Mouse (Mus musculus) kidney, postnatal 14 days (tissue): ENCODE measurements around the gene Ccdc6.

ENCODE experiments used
- DNase-seq: peaks from one replicate; pipeline ENCODE4 v3.0.0; 2022; ENCODE audit warnings: mixed read lengths

Gene Ccdc6

DNA sequence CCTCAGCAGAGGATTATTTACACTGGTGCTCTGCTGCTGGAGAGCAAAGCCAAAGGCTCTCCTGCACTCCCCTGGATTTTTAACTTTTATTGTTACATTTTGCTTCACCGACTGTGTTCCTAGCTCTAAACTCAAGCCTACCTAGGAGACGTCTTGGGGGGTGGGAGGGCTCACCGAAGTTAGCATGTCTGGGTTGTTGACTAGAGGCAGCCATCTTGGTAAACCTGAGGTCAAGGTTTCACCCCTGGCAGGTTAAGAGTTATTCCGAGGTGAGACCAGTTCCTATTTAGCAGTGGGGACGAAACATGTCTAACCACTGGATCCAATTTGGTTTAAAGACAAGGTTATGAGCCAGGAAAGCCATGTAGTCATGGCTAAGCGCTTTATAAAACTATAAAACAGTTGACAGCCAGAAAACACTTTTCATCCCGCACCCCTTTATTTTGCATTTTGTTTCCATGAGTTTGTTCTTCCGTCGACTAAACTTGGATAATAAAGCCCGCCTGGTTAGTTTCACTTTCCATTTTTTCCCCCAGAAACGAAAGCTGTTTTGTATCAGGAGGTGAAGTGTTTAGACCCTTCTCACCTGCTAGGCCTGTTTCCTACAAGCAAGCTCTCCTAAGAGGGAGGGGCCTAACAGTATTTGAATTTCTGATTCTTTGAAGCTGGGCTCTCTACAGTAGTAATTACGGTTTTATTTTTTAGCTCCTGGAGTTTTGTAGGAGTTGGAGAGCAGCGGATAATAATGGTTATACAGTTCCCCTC lies 1.2 kb upstream of the Ccdc6 start:
- no peak for DNase-seq

DNA sequence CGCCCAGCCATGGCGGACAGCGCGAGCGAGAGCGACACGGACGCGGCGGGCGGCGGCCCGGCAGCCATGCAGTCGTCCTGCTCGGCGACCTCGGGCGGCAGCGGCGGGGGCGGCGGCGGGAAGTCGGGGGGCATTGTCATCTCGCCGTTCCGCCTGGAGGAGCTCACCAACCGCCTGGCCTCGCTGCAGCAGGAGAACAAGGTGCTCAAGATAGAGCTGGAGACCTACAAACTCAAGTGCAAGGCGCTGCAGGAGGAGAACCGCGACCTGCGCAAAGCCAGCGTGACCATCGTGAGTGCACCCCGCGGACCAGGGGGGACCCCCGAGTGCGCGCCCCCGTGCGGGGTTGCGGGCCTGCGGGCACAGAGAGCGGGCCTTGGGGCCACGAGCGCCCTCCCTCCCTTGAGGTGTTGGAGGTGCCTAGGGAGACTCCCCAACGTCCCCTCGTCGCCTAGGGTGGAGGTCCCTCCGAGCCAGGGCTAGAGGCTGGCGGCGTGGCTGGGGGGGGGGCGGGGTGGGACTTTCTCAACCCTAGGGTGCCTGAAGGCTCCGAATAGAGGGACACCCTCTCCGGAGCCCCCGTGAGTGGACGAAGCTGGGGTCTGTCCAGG lies 475 bp downstream of the Ccdc6 start:
- DNase-seq: peak; percentile 54

DNA sequence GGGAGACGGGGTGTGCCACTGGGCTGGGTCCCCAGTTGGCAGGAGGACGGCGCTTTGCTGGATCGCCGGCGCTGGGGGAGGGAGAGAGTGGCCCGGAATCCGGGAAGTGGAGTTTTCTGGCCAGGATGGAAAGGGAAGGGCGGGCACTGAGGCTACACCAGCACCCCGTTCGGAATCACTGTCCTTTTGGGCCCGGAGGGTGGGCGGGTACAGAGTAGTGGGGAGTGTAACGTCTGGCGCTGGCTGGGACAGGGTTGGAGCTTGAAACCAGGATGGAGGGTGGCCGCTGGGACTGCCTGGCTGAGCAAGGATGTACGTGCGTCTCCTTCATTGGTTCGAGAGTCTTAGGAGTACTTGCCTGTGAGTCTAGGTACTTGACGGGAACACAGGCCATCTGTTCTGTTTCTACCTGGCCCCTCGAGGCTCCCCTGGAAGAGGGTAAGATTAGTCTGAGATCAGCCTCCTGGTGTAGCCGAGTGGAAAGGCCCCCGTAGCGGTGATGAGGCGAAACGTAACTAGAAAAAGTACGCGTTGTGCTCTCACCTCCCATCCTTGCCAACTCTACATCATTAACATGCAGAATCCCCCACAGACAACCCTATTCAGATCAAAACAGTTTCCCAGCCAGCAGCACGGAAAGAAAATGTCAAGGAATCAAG lies 1.1 kb downstream of the Ccdc6 start:
- DNase-seq: peak; percentile 49

DNA sequence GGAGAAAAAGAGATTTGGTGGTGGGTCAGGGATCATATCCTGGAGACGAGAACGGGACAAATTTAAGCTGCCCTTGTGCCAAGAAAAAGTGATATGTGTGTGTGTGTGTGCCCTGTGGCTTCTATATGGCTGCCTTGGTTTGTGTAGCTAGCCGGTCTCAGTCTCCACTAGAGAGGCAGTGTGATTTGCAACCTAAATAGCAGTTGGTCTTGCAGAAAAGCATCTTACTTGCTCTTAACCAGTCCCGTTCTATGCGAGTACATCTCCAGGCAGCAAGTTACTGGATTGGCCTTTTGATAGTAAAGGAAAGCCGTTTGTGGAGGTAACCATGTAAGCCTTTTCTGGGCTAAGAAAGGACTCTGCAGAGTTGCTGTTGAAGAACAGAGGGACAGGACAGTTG lies 1.7 kb downstream of the Ccdc6 start:
- DNase-seq: no peak

DNA sequence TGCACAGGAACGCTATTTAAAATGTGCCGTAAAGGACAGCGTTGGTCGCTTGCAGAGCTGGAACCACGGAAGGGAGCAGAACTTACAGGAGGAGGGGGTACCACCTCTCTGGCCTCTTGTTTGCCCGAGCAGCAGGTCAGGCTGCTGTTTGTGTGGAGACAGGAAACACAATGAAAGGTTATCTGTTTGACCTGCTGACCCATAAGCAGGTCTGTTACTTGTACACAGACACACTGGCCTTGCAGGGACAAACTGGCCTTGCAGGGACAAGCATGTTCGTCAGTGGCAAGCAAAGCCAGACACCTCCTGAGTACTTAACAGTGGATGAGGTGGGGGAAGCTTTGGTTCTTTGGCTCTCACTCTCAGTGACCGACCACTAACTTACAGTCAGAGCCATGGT lies 2.1 kb downstream of the Ccdc6 start:
- DNase-seq: no peak

DNA sequence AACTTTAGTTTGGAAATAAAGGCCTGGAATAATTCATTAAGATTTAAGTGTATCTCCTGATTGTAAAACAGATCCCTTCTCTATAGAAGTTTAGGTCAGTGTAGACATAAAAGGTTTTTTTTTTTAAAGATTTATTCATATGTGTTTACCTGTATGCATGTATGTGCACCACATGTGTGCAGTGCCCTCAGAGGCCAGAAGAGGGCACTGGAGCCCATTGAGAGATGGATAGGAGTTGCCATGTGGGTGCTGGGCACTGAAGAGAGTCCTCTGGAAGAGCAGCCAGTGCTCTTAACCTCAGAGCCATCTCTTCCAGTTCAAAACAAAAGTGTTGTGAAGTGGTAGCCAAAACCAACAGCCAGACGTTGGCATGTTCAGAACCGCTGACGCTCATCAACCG lies 5.2 kb downstream of the Ccdc6 start:
- no peak for DNase-seq

DNA sequence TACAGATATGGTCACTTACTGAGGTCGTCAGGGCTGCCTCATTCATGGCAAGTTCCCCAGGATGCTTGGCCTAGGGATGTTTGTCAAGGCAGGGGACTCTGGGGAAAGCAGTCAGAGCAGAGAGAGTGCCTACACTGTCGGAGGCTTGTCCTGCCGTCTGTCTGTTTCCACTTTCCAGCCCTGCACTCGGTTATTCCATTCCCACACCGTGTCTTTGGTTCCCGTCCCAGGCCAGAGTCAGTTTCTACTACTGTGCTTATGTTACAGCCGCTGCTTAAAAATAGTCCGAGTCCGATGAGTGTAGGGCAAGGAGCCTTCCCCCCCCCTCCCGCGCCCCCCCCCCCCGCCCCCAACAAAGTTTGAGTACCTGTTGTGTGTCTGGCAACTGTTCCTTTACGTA lies 11.1 kb downstream of the Ccdc6 start:
- DNase-seq: no peak

DNA sequence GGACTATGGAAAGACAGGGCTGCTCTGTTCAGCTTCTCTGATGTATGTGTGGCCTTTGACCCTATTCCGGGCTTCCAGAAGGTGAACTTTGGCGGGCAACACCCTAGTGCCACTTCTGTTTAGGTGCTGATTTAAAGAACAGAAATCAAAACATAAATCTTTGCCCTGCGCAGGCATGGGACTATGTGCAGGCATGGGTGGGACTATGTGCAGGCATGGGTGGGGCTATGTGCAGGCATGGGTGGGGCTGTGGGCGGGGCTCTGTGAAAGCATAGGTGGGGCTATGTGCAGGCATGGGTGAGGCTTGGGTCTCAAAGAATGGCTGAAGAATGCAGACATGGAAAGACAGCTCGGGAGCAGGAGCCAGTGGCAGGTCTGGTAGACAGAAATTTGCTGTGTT lies 13.1 kb downstream of the Ccdc6 start:
- peak; percentile 46 for DNase-seq

DNA sequence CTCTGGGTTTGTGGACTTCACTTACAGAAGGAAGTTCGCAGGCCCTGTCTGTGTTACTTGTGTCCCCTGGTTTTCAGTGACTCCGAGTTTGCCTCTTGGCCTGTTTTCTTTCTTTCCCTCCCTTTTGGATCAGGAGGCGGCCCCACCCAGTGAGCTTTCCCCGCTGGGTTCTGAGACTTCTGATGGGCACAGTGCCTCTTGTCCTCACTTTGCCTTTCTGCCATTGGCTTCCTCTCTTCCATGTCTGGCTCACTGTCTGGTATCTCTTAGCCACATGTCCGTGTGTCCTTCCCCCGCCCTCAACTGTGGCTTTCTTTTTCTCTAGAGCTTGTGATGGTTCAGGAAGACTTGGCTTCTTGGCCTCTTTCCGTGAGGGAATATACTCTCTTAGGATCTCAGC lies 13.9 kb downstream of the Ccdc6 start:
- no peak for DNase-seq

DNA sequence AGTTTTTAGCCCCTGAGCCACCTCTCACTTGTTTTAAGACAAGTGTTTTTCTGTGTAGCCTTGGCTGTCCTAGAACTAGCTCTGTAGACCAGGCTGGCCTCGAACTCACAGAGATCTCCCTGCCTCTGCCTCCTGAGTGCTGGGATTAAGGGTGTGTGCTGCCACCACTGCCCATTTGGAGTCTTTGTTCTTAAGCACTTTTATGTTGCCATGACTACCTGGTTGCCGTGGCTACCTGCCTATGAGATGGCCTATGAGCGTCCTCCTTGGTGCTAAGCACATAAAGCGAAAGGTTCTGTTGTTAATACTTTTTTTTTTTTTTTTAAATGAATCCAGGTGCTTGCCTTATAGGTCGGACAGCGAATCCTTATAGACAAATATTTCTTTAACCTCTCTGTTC lies 14.7 kb downstream of the Ccdc6 start:
- DNase-seq: no peak

DNA sequence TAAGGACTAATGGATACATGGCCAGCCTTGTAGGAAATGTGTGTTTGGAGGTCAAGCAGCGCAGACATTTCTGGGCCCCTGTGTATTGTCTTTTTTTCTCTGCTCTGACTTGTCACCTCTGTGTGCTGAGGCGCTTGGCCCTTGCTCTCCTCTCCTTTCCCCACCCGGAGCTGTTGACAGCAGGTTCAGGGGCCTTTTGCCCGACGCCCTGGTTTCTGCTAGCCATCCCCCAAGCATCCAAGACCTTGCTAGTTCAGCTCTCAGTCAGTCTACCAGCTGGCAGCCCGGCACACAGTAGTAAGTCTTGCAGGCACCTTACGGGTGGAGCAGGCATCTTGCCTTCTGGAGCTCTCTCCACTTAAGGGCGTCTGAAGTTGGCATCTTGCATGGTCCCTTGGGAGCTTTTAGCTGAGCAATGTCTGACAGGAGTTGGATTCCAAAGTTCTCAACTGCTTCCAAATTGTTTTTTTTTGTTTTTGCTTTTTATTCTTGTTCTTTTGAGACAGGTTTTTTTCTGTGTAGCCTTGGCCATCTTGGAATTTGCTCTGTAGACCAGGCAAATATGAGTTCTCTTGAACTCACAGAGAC lies 17.2 kb downstream of the Ccdc6 start:
- DNase-seq: no peak

DNA sequence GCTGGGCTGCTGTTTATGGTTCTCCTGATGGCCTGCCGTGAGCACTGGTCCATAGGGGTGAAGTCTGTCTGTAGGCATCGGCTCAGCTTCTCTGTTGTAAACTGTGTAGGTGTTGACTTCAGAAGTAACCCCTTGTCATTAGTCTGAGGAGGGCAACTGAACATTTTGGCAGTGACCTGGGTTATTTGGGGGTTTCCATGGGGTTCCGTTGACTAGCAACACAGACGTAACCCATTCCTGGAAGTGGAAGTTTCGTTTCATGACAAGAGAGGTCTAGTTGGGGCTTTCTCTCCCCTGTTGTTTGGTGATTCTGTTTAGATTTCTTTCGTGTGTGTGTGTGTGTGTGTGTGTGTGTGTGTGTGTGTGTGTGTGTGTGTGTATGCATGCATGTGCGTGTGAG lies 19.5 kb downstream of the Ccdc6 start:
- no peak for DNase-seq

DNA sequence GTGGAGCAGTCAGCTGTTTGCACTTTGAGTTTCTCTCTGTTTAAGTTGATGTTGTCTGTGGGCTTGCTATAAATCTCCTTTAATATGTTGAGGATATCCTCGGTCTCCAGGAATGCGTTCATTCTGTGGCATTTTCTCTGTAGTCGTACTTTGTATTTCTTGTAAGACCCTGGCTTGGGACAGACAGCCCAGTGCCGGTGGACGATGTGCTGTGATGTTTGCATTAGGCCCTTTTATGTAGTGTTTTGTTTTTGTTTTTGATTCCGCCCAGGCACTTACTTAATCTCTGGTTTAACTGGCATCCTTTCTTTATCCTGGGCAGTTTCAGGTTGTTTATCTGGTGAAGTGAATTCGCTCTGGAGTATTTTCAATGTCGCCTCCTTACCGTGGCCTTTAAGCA lies 22.5 kb downstream of the Ccdc6 start:
- DNase-seq: no peak

DNA sequence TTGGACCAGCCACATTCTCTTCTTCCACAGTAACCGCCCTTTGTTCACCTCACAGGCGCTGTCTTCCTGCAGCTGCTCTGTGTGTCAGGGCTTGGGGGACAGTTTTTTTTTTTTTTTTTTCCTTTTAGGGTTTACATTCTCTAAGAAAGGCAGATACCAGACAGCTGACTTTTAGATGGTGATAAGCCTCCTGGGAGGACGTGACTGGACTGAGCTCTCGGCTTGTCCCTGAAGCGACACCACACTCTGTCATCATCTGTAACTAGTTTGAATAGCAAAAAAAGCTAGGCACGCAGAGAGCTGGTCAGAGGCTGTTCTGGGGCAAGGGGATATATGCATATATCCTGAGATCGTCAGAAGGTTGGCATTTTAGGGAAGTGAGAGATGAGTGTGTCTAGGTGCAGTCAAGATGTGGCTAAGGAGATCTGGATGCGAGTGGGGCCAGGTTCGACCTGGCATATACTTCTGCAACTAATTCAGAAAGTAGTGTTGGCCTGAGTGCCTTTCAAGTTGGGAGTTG lies 23.0 kb downstream of the Ccdc6 start:
- DNase-seq: no peak

DNA sequence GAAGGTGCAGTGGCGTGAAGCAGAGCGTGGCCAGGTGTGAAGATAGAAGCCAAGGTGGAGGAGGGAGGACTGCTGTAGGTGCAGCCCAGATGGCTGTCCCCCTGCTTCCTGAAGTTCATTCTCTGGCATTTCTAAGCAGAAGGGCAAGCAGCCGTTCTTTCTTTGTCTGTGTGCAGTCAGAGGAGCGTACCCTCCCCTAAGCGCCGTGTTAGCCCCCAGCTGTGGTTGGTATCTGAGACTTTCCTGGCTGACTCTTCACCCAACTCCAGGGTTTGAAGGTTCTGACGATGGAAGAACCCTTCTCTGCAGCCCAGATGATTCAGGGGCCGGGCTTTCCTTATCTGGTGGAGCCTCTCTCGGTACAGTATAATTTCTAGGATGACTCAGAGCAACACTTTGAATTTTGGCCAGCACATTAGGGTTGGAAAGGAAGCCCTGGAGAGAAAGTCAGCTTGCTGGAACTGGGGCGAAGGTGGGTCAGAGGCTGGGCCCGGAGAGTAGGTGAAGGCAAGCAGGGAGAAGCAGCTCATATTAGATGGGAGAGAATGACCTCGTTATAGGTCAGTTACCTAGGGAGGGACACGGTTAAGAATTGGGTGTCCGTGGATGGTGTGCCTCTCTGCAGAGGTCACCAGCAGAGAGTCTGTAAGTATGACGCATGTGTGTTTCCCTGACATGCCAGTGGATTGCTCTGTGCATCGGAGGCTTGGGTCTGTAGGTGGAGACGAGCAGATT lies 23.9 kb downstream of the Ccdc6 start:
- no peak for DNase-seq

DNA sequence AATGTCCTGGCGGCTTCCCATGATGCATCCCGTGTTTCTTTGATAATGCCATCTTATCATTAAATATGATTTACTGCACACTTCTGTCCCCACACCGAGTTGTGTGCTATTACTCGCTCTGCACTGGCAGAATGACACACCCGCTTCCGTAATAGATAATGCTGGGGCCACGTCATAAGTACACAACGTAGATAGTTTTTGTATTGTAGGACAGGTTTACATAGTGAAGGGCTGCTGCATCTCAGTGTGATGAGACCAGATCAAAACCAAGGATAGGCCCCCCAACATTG lies 24.4 kb downstream of the Ccdc6 start:
- no peak for DNase-seq

DNA sequence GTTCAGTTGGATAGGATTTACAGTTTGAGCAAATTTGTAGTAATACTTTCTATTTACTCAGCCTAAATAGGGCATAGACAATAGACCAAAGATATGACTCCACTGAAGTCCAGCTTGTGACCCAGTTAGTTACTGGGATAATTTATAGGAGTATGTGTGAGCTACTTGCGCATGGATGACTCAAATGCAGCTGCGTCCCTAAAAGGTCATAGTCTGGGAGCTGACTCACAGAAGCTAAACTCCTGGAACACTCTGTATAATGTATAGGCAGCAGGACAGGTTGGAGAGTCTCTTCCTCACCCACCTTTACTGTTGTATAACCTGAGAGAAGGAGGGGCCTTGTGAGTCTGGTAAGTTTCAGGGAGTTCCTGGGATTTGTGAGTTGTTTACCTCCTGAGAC lies 26.5 kb downstream of the Ccdc6 start:
- DNase-seq: no peak

DNA sequence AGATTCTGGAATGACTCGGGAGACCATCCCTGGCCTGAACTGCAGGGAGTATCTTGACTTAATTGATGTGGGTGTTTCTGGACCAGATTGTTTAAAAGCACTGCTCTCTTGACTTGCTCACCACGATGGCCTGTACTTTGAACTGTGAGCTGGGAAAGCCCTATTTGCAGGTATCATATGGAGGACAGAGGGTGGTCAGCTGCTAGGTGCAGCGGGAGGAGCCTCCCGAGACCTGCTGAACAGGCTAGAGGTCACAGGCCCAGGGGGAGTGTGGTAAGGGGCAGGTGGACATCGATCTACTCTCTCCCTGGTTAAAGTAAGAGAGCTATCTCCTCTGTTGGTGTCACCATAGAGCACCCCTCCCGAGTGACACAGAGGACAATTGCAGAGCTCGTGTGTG lies 28.6 kb downstream of the Ccdc6 start:
- peak; percentile 17 for DNase-seq

DNA sequence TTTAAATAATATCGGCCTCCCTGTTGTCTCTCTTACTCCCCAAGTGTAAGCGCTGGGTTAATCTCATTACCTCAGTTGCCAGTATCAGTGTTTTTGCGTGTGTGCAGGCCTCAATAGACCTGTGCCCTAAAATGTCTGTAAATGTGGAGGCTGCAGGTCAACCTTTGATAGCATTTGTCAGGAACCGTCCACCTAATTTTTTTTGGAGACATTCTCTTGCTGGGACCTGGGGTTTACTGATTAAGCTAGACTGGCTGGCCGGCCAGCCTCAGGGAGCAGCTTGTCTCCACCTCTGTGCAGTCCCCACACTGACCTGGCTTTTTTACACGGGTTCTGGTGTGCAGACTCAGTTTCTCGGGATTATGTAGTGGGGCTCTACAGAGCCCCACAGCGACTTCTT lies 30.4 kb downstream of the Ccdc6 start:
- DNase-seq: peak; percentile 19

DNA sequence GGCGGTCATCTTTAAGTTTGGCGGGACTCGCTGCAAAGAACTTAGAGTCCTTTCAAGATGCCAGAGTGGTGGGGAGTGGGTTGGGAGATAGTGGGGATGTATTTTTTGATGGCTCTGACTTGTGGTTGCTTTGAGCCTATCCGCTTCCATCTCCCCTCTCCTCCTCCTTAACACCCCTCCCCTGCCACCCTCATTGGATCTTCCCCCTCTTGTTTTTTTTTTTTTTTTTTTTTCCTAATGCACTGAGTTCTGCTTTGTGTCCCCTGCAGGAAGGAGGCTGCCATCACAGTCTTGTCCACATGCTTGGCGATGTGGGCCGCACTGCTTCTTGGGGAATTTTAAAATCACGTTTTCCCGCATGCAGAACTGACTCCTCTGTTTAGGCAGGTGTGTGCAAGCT lies 31.5 kb downstream of the Ccdc6 start:
- DNase-seq: no peak

DNA sequence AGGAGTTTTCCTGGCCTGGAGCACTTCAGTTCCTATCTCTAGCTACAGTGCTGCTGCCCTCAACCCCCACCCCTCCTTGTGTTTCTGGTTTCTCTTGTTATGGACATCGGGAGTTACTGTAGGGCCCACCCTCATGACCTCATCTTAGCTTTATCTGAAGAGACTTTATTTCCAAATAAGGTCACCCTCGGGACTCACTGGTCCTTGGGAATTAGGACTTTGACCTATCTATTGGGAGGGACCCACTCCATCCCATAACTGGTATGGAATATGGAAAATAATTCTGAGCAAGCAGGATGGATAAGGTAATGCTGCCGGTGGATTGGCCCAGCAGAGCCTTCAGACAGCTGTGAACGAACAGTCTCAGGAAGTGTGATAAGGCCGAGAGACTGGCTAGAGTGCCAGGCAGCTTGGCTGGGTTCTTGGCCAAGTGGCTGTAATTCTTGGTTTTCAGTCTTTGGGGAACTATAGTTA lies 35.2 kb downstream of the Ccdc6 start:
- DNase-seq: no peak

DNA sequence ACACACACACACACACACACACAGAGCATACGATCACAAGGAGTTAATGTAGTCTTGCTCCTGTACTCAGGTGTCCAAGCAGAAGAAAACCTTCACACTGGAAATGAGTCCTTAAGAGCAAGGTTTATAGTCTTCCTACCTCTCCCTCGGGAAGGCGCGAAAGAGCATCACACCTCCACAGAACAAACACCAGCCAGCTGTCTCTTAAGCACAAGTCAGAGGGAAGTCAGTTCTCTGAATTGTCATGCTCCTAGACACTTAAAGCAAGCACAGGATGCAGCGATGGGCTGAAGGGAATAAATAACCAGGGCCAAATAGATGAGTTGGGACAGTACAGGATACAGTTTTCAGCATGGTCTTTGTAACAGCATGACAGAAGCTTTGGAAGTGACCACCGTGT lies 35.8 kb downstream of the Ccdc6 start:
- no peak for DNase-seq

DNA sequence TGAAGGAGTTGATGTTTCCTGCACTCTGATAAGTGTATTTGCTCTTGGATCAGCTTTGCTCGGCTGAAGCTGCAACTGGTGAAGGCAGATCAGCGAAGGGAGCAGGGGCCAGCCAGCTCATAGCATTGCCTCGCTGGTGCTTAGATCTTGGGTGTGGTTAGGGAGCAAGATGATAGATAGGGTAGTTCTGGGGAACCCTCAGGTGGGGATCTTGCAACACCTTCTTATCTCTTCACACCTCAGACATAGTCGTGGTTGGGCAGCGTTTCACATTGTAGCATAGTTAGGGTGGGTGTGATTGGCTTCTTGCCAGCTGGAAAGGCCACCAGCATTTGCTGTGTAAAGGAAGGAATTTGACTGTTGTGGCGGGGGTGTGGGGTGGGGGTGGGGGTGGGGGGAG lies 36.3 kb downstream of the Ccdc6 start:
- DNase-seq: no peak
